Mouse (Mus musculus) kidney, embryonic 16.5 days (tissue): ENCODE measurements at regions not wholly inside any gene's neighbourhood (a gene's known extent, or its start where the extent isn't known, plus 50 kb on each side); places are given as distances from the start of the nearest gene placed in this dataset.

Experiments
- ATAC-seq: fragments of 200-750 bp; cut with Nextera tagmentation; 2 replicates; pipeline ENCODE4 v1.8.0; 2017; ENCODE audit warnings: moderate TSS enrichment; ENCODE audit not compliant: low FRiP score, low TSS enrichment
- H3K27ac ChIP-seq: fragments of 300-500 bp; sonication (generic); 2 replicates; pipeline ENCODE4 v1.5.1; 2014; ENCODE audit warnings: low read length
- H3K27me3 ChIP-seq: fragments of 300-500 bp; sonication (generic); 2 replicates; pipeline ENCODE4 v1.6.1; 2014; ENCODE audit warnings: low read length, control low read depth, mixed read lengths; ENCODE audit not compliant: insufficient read depth
- H3K36me3 ChIP-seq: fragments of 300-500 bp; sonication (generic); 2 replicates; pipeline ENCODE4 v1.6.1; 2014; ENCODE audit warnings: low read length, control low read depth, mixed read lengths; ENCODE audit not compliant: insufficient read depth
- H3K4me1 ChIP-seq: fragments of 300-500 bp; sonication (generic); 2 replicates; pipeline ENCODE4 v1.6.1; 2014; ENCODE audit warnings: low read length, control low read depth, mixed read lengths; ENCODE audit not compliant: insufficient read depth
- H3K4me2 ChIP-seq: fragments of 300-500 bp; sonication (generic); replicated peaks from 2 replicates; pipeline ENCODE4 v1.6.1; 2014; ENCODE audit warnings: low read depth, low read length
- H3K4me3 ChIP-seq: fragments of 300-500 bp; sonication (generic); 2 replicates; pipeline ENCODE4 v1.5.1; 2014; ENCODE audit warnings: mild to moderate bottlenecking, low read length
- H3K9ac ChIP-seq: fragments of 300-500 bp; sonication (generic); replicated peaks from 2 replicates; pipeline ENCODE4 v1.6.1; 2014; ENCODE audit warnings: low read length
- H3K9me3 ChIP-seq: fragments of 300-500 bp; sonication (generic); 2 replicates; pipeline ENCODE4 v1.6.1; 2016; ENCODE audit warnings: low read length, control low read depth
- WGBS: fragments of 180-500 bp; shearing (Covaris S2); extraction: QIAGEN DNeasy Blood & Tissue Kit; methylation state at CpG from one replicate; pipeline ENCODE4 v1.1.7; 2014; 5-methylcytosine and 5-hydroxymethylcytosine counted together

DNA sequence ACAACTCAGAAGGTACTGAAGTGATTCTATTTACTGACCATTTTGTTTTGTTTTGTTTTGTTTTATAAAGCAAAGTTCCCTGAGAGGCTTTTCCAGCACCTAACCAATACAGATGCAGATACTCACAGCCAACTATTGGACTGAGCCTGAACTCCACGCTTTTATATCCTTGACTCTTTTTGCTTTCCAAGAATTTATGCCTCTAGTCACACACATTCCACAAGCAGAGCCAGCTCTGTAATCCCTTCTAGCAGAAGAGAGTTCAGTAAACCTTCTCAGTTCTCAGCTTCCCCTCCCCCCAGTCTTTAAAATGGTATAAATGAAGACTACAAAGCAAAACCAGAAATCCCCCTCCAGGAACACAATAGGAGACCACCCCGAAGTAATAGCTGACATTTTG, 269.0 kb upstream of the 1700003H04Rik start:
- no peak overlapping the region for H3K4me3 ChIP-seq
- ATAC-seq = no peak
- no peak overlapping the region for H3K27ac ChIP-seq
- no peaks in the 10 kb centered on the region for H3K36me3 ChIP-seq
- no peak overlapping the region for H3K4me2 ChIP-seq
- whole genome bisulfite sequencing = 61% methylated on average over 2 of the region's 2 CpGs
- no peaks in the 10 kb centered on the region for H3K27me3 ChIP-seq
- no peak overlapping the region for H3K9ac ChIP-seq
- H3K9me3 ChIP-seq = no peaks in the 10 kb centered on the region
- H3K4me1 ChIP-seq = no peaks in the 10 kb centered on the region

DNA sequence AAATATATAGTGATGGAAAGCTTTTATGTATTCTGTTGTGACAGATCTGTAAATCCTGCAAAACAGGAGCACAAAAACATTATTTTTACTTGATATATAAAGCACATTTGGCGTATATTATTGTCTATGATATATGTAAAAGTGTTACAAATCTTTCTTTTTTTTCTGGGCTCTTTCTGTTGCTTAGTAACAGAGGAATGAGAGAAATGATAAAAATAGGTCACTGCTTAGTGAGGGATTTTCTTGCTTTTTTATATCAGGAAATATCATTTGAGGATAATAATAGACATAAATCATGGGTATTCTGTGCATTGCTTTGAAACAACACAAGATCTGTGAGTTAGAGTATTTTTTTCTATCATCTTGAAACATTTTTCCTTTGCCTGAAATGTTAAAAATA, 239.7 kb upstream of the 1700003H04Rik start:
- H3K4me1 ChIP-seq = no peaks in the 10 kb centered on the region
- H3K36me3 ChIP-seq = no peaks in the 10 kb centered on the region
- H3K4me2 ChIP-seq = no peak overlapping the region
- no peak overlapping the region for H3K4me3 ChIP-seq
- no peaks in the 10 kb centered on the region for H3K27me3 ChIP-seq
- no peak overlapping the region for H3K27ac ChIP-seq
- no peak overlapping the region for H3K9ac ChIP-seq
- ATAC-seq = no peak
- 70% methylated on average over 1 of the region's 1 CpGs for WGBS
- H3K9me3 ChIP-seq = no peaks in the 10 kb centered on the region

DNA sequence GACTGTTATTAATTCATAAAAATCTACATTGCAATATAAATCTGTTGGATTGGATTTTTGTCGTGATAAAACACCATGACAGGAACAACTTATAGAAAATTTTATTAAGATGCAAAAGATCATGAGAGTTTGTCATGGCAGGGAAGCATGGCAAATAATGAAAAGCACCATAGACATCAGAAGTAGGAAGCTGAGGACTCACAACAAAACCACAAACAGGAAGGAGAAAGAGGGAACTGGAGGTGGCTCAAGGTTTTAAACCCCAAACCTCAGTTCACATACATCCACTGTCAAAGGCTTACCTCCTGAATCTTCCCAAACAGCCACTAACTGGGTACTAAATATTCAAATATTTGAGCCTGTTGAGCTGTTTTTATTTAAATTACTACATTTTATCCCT, 226.0 kb upstream of the 1700003H04Rik start:
- H3K9me3 ChIP-seq = no peaks in the 10 kb centered on the region
- H3K4me3 ChIP-seq = no peak overlapping the region
- no peaks in the 10 kb centered on the region for H3K4me1 ChIP-seq
- no peaks in the 10 kb centered on the region for H3K36me3 ChIP-seq
- H3K27me3 ChIP-seq = no peaks in the 10 kb centered on the region
- no peak overlapping the region for H3K9ac ChIP-seq
- ATAC-seq = no peak
- no peak overlapping the region for H3K4me2 ChIP-seq
- no peak overlapping the region for H3K27ac ChIP-seq
- 84% methylated on average over 1 of the region's 1 CpGs for WGBS

DNA sequence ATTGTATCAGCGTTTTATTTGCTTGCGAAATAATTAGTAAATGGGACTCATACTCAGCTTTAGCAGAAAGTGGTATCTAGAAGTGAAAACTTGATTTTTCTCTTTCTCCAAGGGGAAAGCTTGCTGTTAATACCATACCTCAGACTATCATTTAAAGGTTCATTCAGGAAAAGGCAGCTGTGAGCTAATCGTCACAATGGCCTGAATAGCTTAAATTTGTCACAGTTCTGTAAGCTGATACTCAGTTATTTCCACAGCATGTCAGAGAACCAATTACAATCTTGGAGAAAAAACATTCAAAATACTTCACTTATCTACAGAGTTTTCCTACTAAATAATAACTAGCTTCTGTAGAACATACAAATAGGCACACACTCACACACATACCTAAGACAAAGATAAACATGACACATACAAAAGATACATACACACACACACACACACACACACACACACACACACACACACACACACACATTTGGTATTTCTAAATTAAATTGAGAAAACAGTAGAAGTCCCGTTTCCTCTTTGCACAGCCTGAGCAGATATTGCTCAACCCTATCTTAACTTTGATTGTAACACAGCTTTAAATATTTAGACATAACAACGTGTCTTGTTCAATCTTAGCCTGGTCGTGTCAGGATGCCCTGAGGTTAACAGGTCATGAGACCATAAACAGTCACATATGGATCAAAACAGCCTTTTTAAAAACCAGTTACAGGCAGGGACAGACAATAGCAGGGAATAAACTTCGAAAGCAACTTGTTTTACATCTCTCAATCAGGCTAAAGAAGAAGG, 208.5 kb upstream of the 1700003H04Rik start:
- Histone ChIP-seq H3K4me3 (no peak overlapping the region), H3K36me3 (no peaks in the 10 kb centered on the region), H3K4me1 (no peaks in the 10 kb centered on the region), H3K9ac (no peak overlapping the region), H3K4me2 (no peak overlapping the region), H3K9me3 (no peaks in the 10 kb centered on the region), H3K27me3 (no peaks in the 10 kb centered on the region), H3K27ac (no peak overlapping the region)
- WGBS = 61% methylated on average over 7 of the region's 7 CpGs
- ATAC-seq = no peak

DNA sequence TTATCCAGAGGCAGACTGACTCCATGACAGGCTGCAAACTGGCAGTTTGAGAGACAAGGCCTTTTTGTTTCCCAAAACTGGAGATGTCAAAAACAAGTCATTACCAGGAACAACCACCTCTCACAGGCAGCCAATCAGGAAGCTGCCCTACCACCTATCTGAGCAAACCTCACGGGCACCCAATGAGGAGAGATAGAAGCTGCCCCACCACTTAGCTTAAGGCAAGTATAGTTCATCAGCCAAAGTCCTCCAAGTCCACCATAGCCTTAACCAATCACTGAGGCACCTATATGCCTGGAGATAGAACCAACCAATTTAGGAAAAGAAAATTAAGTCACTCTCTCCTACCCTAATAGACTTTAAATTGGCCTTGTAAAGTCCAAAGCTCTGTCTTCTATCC, 207.3 kb upstream of the 1700003H04Rik start:
- H3K27me3 ChIP-seq = no peaks in the 10 kb centered on the region
- H3K9ac ChIP-seq = no peak overlapping the region
- no peak for ATAC-seq
- no peaks in the 10 kb centered on the region for H3K9me3 ChIP-seq
- no peak overlapping the region for H3K4me3 ChIP-seq
- no peaks in the 10 kb centered on the region for H3K36me3 ChIP-seq
- 79% methylated on average over 1 of the region's 1 CpGs for WGBS
- H3K27ac ChIP-seq = no peak overlapping the region
- no peaks in the 10 kb centered on the region for H3K4me1 ChIP-seq
- no peak overlapping the region for H3K4me2 ChIP-seq

DNA sequence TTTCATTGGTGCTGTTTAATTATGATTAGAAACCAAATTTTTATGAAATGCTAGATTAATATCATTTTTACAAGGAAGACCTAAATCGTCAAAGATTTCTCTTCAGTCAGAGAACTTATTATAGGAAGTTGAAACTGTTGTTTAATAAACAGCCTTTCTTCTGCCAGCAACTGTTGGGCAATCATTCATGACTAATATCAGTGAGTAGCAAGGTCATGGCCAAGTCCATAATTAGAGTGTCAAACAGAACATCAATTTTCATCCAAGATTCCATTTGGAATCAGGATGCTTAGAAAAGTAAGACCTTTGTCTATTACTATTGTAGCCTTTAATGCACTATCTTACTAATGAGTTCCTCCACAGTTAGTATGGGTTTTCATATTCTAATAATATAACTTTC, 189.4 kb upstream of the 1700003H04Rik start:
- H3K4me1 ChIP-seq = no peaks in the 10 kb centered on the region
- H3K27ac ChIP-seq = no peak overlapping the region
- WGBS = 60% methylated on average over 1 of the region's 1 CpGs
- no peak overlapping the region for H3K4me2 ChIP-seq
- no peak overlapping the region for H3K4me3 ChIP-seq
- no peaks in the 10 kb centered on the region for H3K27me3 ChIP-seq
- H3K9me3 ChIP-seq = no peaks in the 10 kb centered on the region
- ATAC-seq = no peak
- no peak overlapping the region for H3K9ac ChIP-seq
- no peaks in the 10 kb centered on the region for H3K36me3 ChIP-seq

DNA sequence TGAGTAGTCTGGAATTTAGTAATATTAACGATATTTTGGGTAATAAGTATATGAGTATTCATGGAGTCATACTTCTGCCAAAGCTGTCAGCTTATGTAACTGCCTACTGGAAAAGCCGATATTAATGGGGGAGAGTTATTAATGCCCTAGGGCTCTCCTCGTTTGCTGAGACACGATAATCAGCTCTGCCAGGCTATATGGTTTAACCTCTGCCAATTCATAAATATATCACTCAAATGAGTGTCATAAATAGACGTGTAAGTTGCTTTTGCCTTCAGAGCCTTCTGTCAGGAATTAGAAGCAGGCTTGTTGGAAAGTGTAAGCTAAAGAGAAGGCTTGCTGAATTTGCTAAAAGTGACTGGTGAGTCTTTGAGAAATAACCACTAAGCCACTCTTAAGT, 188.4 kb upstream of the 1700003H04Rik start:
- WGBS = 74% methylated on average over 5 of the region's 5 CpGs
- Histone ChIP-seq H3K27me3 (no peaks in the 10 kb centered on the region), H3K4me1 (no peaks in the 10 kb centered on the region), H3K9ac (no peak overlapping the region), H3K9me3 (no peaks in the 10 kb centered on the region), H3K27ac (no peak overlapping the region), H3K36me3 (no peaks in the 10 kb centered on the region), H3K4me3 (no peak overlapping the region), H3K4me2 (no peak overlapping the region)
- ATAC-seq = no peak

DNA sequence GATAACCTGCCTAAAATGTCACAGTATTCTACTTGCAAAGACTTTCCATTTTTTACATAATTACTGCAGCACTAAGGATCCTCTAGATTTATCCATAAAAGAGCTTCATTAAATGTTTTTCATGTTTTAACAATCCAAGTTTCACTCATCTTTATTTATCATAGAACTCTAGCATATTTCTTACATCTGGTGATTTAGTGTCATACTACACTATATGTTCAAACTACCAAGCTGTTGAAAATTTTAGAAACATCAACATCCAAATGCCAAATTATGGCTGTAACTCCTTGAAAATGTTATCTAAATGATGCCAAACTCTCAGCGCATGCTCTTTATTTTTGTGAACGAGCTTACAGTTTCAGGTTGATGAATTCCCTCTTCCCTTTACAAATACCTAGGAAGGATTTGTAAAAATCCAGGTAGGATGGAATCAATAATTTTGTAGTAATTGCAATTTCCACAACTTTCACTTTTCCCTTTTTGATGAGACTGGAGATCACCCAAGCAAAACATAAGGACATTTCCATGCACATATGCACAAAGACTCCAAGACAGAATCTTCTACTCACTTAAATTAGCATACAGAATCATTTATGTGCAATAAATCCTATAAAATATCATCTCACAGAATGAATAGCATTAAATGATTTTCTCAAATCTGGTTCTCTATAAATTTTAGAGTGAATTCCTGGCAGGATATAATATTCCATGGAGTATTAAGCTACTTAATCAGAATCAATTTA, 175.0 kb upstream of the 1700003H04Rik start:
- ATAC-seq = no peak
- H3K36me3 ChIP-seq = no peaks in the 10 kb centered on the region
- no peaks in the 10 kb centered on the region for H3K27me3 ChIP-seq
- WGBS = 91% methylated on average over 2 of the region's 2 CpGs
- no peak overlapping the region for H3K4me3 ChIP-seq
- no peaks in the 10 kb centered on the region for H3K9me3 ChIP-seq
- H3K4me2 ChIP-seq = no peak overlapping the region
- no peak overlapping the region for H3K9ac ChIP-seq
- H3K27ac ChIP-seq = no peak overlapping the region
- no peaks in the 10 kb centered on the region for H3K4me1 ChIP-seq

DNA sequence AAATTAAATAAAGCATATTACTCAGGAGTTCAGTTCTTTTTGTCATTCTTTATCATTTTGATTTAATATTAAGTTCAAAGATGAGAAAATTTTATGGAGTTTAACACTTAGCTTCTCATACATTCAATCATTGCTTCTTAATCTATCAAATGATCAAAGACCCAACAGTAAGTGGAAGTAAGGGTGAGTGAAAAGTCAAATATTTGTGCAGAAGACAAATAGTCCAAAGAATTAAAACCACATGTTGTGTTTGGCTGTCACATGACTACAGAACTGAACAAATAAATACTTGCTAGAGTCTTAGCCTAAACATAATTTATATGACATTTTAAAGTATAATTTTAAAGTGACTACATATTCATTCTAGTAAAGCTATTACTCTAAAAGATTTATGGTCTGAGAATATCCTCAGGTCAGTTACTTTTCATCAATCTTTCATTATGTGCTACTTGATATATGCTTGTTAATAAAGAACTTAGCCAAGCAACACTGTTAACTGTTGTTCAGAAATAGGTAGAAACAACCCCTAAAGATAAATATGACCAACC, 171.7 kb upstream of the 1700003H04Rik start:
- no peaks in the 10 kb centered on the region for H3K9me3 ChIP-seq
- H3K36me3 ChIP-seq = no peaks in the 10 kb centered on the region
- H3K4me3 ChIP-seq = no peak overlapping the region
- no peak overlapping the region for H3K27ac ChIP-seq
- H3K4me1 ChIP-seq = no peaks in the 10 kb centered on the region
- H3K27me3 ChIP-seq = no peaks in the 10 kb centered on the region
- no peak overlapping the region for H3K9ac ChIP-seq
- ATAC-seq = peak; percentile 59; the same call in 1 of the 2 replicates
- no peak overlapping the region for H3K4me2 ChIP-seq

DNA sequence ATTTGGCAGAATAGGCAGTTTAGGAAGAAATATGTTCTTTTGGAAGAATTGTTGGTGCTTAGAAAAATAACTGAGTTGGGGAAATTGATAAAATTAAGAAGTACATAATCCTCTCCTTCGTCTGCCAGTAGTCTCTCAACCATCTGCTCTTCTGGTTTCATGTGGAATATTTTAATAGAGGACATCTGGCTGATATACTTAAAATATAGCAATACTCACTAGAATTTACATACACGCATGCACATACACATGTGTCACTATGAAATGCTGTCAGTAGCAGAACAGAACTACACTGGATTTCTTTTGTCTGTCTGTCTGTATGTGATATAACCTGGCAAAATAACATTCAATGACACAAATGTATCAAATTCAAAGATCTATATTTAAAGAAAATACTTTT, 168.4 kb upstream of the 1700003H04Rik start:
- no peaks in the 10 kb centered on the region for H3K9me3 ChIP-seq
- H3K4me2 ChIP-seq = no peak overlapping the region
- H3K4me3 ChIP-seq = no peak overlapping the region
- WGBS = 72% methylated on average over 2 of the region's 2 CpGs
- no peak for ATAC-seq
- no peaks in the 10 kb centered on the region for H3K36me3 ChIP-seq
- no peak overlapping the region for H3K9ac ChIP-seq
- H3K27me3 ChIP-seq = no peaks in the 10 kb centered on the region
- H3K4me1 ChIP-seq = no peaks in the 10 kb centered on the region
- no peak overlapping the region for H3K27ac ChIP-seq
